Mouse (Mus musculus) lung, postnatal 36 days (tissue): Measurements from ENCODE around the gene Atp23.

Source experiments
- DNase-seq: peaks from one replicate; pipeline ENCODE4 v3.0.0; 2022; ENCODE audit warnings: mixed read lengths

Atp23 gene

DNA sequence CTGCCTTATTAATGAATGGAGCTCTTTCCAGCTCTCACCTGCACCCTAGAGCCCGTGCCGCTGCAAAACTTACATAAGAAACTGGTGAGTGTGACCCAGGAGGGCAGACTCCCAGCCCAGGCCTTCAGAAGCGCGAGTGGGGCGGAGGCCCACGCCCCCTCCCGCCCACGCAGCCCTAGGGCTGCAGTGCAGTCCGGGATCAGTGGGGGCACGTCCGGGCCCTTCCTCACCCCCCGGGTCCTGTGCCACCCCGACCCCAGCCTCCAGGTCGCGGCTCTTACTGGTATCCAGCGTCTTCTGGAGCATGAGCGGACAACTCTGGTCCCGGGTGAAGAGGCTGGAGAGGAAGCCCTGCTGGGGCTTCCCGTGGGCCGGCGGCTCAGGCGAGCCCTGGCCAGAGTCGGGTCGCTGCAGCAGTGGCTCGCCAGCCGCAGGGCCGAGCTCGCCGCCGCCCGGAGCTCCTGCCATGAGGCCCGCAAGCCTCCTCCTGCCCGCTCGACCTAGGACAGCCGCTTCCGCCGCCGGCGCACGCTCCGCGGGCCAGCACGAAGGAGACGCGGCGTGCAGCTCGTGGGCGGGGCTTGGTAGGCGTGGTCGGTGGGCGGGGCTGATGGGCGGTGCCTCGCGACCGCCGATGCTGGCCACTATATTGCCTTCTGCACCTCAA, at the start of gene Atp23:
Gene Atp23 (minus strand): TSS at position 535 of the 667 bp plus-strand sequence.
- peak; percentile 93 for DNase-seq

GRCm38 (mm10) chr10:126950572-126950971, 49.4 kb upstream of the Atp23 start:
- no peak for DNase-seq

DNA sequence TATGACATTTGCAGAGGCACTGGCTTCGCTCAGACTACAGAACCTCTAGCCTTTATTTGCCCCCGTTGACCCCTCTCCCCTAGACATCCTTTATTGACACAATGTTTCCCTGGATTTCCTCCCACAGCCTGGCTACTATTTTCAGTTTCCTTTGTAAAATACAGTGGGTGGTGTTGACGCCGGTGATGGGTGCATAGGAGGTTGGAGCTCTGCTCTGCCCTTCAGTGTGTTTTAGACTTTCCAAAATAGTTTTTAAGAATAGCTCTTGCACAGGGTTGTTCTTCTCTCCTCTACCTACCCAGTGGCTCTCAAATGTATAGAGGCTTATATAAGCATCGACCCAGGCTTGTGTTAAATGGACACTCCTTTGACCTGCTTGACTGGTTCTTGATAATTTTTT, 48.7 kb upstream of the Atp23 start:
- no peak for DNase-seq

- DNase-seq = no peak
These were observed 44.4 kb upstream of the Atp23 start for GRCm38 (mm10) chr10:126945531-126945930.

- DNase-seq = no peak
These were observed 39.8 kb upstream of the Atp23 start for GRCm38 (mm10) chr10:126940949-126941348.

DNA sequence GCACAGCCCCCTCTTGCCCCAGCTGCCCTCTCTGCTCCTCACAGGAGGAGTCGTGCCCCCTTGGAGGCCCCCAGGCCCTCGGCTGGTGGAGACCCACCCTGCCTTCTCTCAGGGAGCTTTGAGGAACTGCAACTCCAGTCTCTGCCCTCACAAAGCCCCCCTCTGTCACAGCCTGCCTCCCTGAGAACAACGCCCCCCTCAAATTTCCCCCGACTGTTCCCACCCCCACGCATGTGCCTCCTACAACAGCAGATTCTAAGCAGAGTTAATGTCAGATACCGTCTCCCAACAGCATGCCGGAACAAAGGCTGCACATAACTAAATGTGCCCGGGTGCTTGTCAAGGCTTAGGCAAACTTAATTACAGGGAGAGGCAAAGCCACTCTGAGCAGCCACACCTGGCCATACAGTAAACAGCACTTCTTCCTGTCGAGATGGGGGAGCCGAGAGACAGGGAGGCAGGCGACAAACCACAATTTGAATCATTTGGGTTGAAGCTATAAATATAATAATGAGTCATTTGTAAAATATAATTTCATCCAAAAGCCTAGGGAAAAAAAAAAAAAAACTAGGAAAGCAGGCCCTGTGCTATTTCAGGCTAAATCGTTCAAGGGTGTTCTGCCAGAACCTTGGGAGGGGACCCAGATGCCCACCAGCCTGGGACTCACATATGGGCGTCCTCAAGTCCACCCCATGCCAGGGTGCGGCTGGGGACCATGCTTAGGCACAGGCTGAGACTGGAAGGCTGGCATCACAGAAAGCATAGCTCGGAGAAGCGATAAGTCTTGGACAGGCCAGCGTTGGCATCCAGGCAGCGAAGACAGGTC, 34.6 kb upstream of the Atp23 start:
- DNase-seq = no peak

GRCm38 (mm10) chr10:126935121-126935520, 34.0 kb upstream of the Atp23 start:
- DNase-seq = no peak

DNA sequence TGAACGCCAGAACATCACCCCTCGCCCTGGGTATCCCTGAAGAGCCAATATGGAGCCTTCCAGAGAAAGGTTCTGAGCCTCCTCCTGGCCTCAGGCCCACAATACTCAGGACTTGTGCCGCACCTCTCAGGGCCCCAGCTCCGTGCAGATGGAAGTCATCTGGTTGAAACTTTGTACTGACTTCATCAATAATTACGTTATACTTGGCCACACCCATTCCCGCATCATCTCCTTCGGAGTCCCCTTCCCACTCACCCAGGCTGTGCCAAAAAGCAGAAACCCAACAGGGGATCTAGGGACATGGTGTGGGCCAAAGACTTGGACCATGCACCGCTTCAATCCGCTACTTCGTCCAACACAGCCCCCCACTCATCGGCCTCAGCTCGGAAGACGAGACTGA, 33.4 kb upstream of the Atp23 start:
- no peak for DNase-seq

- DNase-seq = no peak
These were observed 30.6 kb upstream of the Atp23 start for GRCm38 (mm10) chr10:126931760-126932139.

DNA sequence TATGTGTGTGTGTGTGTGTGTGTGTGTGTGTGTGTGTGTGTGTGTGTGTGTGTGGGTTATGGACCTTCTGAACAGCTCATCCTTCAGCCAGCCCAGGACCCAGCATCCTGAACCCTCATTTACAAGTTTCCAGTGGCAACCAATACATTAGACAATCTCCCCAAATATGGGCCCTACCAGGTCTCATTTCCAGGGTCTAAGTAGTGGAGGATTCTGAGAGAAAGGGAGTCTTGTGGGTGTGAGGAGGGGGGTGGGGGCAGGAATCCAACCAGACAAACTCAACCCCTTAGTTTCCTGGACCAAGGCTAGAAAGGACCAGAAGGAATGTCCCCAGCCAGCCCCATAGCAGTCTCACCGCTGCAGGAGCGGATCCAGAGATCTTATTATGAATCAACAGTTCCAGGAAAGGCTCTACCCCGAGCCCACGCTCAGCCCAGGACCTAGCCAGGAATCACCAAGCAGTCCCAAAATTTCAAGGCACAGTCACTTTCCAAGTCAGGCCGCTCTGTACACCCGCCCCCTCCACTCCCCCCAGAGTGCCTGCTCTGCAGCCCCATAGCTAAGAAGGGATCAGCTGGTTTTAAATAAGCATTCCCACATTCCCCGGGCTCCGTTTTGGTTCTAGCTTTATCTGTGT, 30.1 kb upstream of the Atp23 start:
- DNase-seq = peak; percentile 28

DNA sequence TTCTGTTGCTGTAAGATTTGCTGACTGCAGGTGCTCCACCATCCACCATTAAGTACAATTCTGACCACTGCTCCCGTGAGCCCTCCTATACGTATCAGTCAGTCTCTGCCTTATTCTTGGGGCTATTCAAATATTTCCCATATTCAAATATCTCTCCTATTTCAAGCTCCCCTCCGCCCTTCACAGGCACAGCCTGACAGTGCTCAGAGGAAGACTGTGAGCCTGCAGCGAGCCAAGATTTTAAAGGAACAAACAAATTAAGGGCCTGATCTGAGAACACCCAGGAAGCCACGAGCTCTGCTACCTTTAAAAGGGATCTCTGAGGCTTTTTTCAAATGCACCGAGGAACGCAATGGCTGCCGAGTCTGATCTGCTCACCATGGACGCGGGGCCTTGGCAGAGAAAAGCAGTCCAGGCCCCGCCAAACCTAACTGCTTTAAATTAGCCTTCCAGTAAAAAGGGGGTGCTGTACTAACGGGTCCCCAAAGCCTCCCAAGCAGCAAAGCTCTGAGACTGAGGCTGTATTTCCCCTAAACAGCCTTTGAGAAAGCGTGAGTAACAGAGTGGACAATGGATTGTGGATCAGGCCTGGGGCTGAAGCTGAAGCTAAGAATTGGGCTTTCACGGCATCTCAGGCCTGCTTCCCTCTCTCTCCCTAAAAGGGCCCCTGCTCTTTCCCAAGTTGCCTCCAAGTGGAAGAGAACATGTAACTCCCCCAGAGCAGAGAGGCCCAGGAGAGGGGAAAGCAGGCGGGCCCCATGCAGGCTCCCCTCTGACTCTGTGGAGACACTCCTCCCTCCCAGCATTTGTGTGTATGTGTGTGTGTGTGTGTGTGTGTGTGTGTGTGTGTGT, 29.3 kb upstream of the Atp23 start:
- peak; percentile 44 for DNase-seq

GRCm38 (mm10) chr10:126929543-126929942, 28.4 kb upstream of the Atp23 start:
- DNase-seq = no peak

DNA sequence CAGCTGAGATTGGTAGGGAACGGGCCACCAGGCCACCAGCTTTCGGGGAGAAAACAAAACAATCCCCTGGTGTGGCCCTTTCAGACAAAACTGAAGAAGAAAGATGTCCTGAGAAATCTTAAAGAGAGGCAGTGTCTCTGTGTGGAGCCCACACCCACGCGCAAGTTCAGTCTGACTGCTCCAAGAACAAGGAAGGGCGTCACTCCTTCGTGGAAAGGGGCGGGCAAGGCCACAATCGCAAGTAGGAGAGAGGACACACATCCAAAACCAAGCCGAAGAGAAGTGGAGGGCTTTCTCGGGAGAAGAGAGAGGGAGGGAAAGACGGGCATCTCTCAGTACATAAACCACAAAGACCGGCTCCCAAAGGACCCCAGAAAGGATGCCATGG, 27.7 kb upstream of the Atp23 start:
- peak; percentile 87 for DNase-seq

DNA sequence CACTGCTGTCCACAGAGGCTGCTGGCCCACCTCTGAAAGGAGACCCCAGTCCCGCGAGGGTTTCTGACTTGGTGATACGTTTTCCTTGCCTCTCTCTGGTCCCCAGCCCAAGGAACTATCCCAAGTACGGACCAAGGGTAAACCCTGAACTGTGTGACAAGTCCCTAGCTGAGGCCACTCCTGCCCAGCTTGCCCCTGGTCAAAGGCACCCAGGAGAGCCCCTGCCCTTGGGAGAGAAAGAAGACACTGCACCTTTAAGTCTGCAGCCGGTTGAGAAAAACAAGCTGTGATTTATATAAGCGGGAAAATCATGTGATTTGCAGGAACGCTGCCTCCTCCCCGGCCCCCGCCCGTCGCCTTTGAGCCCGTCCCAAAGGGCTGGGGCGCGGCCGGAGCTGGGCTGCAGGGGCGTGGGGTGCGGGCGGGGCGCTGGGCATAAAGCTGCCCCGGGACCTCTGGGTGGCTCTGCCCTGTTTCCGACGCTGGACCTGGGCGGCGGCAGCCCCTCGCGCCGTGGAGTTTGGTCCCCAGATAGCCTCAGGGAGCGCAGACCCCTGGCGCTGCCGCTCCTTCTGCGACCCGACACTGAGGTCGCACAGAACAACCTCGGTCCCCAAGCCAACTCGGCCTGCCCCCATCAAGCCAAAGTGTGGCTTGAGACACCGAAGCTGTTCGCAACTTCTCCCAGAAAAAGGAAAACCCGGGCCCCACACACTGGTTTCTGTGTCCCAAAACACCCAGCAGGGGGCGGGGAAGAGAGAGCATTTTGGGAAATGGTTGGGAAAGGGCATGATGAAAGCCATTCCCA, 27.1 kb upstream of the Atp23 start:
- peak; percentile 92 for DNase-seq

DNA sequence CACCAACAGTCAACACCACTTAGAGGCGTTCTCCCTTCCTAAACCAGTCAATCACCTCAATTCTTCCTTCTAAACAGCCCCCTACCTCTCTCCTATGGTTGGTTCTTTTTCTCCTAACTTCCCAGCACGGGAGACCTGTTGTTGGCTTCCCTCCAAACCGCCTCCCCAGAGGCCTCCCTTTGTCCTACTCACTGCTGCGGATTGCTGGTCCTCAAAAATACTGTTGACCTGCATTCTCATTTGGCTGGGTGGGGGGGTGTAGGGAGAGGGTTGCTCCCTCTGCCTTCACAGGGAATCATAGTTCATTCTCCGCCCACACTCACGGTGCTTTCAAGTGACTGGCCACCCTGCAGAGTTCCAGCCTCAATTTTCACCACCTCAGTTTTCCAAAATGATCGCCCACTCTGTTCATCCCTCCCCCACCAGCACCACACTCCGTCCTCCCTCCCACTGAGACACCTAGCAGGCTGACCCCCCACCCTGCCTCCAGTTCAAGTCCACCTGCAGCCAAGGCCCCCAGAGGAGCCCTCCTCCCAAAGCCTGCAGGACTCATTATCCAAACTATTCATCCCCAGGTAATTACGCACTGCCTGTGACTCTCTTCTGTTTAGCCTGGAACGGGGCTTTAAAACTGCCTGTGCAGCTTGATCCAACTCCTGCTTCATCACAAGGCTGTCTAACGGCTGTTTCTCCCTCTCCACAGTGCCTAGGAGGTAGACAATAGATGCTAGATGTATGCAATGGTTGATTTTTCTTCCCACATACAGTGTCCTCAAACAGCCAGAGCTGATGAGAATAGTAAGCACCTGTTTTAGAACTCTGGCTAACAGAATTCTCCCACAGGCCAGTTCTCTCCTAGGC, 26.2 kb upstream of the Atp23 start:
- peak; percentile 36 for DNase-seq

DNA sequence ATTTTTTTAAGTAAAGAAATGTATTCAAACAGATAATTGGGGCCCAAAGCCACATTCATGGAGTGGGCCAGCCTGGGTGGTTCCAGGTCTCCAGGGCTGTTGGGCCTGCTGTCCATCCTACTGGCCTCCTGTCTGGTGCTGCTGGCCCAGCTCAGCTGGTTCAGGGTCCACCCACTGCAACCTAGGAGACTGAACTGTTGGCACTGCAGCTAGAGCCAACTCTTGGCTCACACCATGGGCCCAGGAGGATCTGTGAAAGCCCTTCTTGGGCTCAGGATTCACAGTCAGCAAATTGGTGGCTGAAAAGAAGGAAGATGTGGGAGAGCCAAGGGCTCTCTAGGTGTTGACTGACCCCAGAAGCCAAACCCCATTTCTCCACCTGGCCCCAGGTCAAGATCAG, 24.2 kb upstream of the Atp23 start:
- no peak for DNase-seq

GRCm38 (mm10) chr10:126924087-126924486, 22.9 kb upstream of the Atp23 start:
- DNase-seq = no peak

DNA sequence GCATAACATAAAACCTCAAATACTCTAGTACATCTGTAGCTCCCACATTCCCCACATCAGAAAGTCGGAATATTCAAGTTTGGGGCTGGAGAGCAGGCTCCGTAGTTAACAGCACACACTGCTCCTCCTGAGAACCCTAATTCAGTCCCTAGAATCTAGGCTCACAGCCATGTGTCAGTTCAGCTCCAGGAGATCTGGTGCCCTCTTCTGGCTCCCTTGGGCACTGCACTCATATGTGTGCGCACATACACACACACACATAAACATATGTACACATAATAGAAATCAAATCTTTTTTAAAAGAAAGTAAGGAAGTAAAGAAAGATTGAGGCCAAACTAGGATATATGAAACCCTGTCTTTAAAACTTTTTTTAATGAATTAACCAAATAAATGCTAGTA, 19.1 kb upstream of the Atp23 start:
- DNase-seq = no peak

DNA sequence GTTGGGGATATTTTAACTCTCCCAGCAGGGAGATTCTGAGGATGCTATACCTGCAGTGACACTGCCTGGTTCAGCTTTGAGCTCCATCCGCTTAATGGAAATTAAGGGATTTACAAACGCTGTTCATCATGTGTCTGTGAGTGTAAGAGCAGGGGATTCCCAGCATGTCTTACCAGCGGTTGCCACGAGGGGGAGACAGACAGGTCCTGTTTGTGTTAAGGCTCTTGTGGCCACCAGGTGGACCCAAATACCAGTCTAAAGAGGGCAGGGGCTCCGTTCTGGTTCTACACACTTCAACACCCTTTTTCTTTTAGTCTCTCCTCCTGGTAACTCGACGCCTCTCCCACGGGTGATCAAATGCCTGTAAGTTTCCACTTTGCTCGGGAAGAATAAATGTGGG, 17.9 kb upstream of the Atp23 start:
- peak; percentile 93 for DNase-seq

DNA sequence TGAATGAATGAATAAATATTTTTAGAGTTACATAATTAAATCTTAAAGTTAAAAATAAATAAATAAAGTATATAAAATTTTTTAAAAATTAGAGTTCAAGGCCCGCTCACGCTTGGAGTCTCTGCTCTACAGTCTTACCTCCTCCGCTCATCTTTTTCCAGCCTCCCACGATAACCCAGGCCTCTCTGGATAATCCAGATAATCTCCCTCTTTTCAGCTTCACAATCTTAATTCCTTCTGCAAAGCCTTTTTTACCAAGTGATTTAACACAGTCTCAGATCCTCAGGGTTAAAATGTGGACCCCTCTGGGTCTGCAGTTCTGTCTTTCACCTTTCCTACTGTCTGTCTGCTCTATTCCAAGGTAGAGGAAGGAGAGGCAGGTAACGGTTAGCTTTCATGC, 13.1 kb upstream of the Atp23 start:
- DNase-seq = no peak

- no peak for DNase-seq
These were observed 10.3 kb upstream of the Atp23 start for GRCm38 (mm10) chr10:126911479-126911878.
